Comparison of ENCODE assay signal across 15 mouse cellular contexts in the genomic region with DNA sequence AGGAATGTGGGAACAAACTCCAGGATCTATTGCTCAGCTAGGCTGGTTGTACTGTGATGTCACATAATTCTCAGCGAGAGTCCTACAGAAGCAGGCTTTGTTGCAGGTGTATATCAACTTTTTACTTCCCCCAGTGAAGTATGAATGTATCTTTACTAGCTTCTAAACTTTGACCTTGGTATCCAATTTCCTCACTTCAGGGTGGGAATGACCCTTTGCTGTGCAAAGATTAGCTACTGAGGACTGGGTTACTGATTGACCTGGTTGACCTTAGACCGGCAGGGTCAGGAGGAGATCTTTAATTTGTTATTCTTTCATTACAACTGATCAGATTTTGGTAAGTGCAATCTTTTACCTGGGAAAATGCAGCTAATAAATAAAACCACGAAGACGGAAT. TPM values are rescaled to one million over a fixed set of nuclear protein-coding genes. Genes with fewer than 3 reads are reported as not detected.
DNase-seq lines count a peak whose midpoint lies in the region; ATAC-seq and TF ChIP-seq lines count a peak whose summit lies in the region.
"Had no signal": no experiment of that assay in that cellular context is flagged by ENCODE, and none has a peak within 500 bp of the region (broad histone marks: within the 10 kb centered on the region; RNA-seq: fewer than 3 reads in every experiment).

No protein-coding gene starts in this region.

- peaks cover 21% of the 10 kb centered on the region for H3K36me3 ChIP-seq in liver, adult 2 months (ENCODE audit: control insufficient read depth, insufficient read depth, low read length)
- H3K36me3 ChIP-seq in kidney, adult 2 months (ENCODE audit: control insufficient read depth, insufficient read depth, low read length), result no peaks in the 10 kb centered on the region
- no peaks in the 10 kb centered on the region for H3K36me3 ChIP-seq in liver, embryonic 13.5 days
- no peaks in the 10 kb centered on the region for H3K36me3 ChIP-seq in stomach, postnatal 0 days (ENCODE audit: control insufficient read depth, insufficient read depth, low read length)
- H3K36me3 ChIP-seq: embryonic facial prominence, embryonic 12.5 days; heart, embryonic 10.5 days had no signal

- DNase-seq in liver, adult 2 months (ENCODE audit: extremely low read depth, low read depth, low spot score), result peak; percentile 98
- no peak for DNase-seq in liver
- peak; percentile 88 for DNase-seq in kidney, adult 2 months
- no peak for DNase-seq in liver, embryonic 13.5 days
- DNase-seq in stomach, postnatal 0 days (ENCODE audit: low spot score), result no peak
- DNase-seq in heart, postnatal 10 days, result no peak
- no peak for DNase-seq in lung, postnatal 14 days
- DNase-seq in right cerebral cortex, postnatal 10 days (ENCODE audit: low spot score in 2 of 2), result no peak
- DNase-seq: cerebellum, adult 8-10 months; lung, adult 2 months; thymus, adult 18-20 months had no signal

- no peaks in the 10 kb centered on the region for H3K27me3 ChIP-seq in liver, adult 2 months (ENCODE audit: control insufficient read depth, insufficient read depth, low read length)
- no peaks in the 10 kb centered on the region for H3K27me3 ChIP-seq in kidney, adult 2 months (replicated peaks; ENCODE audit: control insufficient read depth, insufficient read depth, low read length)
- no peaks in the 10 kb centered on the region for H3K27me3 ChIP-seq in liver, embryonic 13.5 days
- no peaks in the 10 kb centered on the region for H3K27me3 ChIP-seq in stomach, postnatal 0 days (ENCODE audit: control insufficient read depth, insufficient read depth, low read length)
- H3K27me3 ChIP-seq: embryonic facial prominence, embryonic 12.5 days; megakaryocyte, embryonic 14.5 days had no signal

- H3K9ac ChIP-seq in liver, adult 2 months (ENCODE audit: low read depth, low read length), result peak overlapping the region; percentile 77
- no peak overlapping the region for H3K9ac ChIP-seq in liver, embryonic 13.5 days
- H3K9ac ChIP-seq in stomach, postnatal 0 days (ENCODE audit: low read length), result no peak overlapping the region
- H3K9ac ChIP-seq: embryonic facial prominence, embryonic 12.5 days had no signal

- H3K79me2 ChIP-seq in liver, adult 2 months (ENCODE audit: control insufficient read depth, insufficient read depth, low read length), result peaks cover 4% of the 10 kb centered on the region; the same call in 1 of the 2 replicates

- no peak for TF ChIP-seq CTCF in liver, adult 2 months (IDR thresholded peaks at IDR 0.05; ENCODE audit: low read depth, low read length)
- no peak for TF ChIP-seq CTCF in kidney, adult 2 months (conservative IDR thresholded peaks at IDR 0.05; ENCODE audit: insufficient read depth, insufficient read length, low read depth, low read length)
- TF ChIP-seq CTCF in stomach, postnatal 0 days (IDR thresholded peaks at IDR 0.05; ENCODE audit: low read depth), result no peak

- ATAC-seq in liver, embryonic 13.5 days (ENCODE audit: low read depth), result peak; percentile 48; the same call in 1 of the 2 replicates
- peak; percentile 81 for ATAC-seq in stomach, postnatal 0 days (ENCODE audit: low FRiP score, low TSS enrichment)

- 12% methylated on average over 4 of the region's 4 CpGs for WGBS in liver, adult 2 months
- 35% methylated on average over 4 of the region's 4 CpGs for WGBS in kidney, adult 2 months
- WGBS in liver, embryonic 13.5 days (ENCODE audit: insufficient replicate concordance), result 59% methylated on average over 4 of the region's 4 CpGs
- 39% methylated on average over 4 of the region's 4 CpGs for WGBS in stomach, postnatal 0 days

- TF ChIP-seq EP300 in stomach, postnatal 0 days (optimal IDR thresholded peaks at IDR 0.05), result no peak

- intact Hi-C loops in heart, postnatal 10 days (cut with DNase I), result no loop called here

- TF ChIP-seq POLR2A in liver, adult 2 months (IDR thresholded peaks at IDR 0.05; ENCODE audit: extremely low read depth, insufficient read depth, low read length), result no peak
- TF ChIP-seq POLR2A in kidney, adult 2 months (IDR thresholded peaks at IDR 0.05; ENCODE audit: low read depth, low read length), result no peak

- H3K4me3 ChIP-seq in liver, adult 2 months (ENCODE audit: insufficient read depth, low read depth, low read length), result peak overlapping the region; percentile 86
- no peak overlapping the region for H3K4me3 ChIP-seq in kidney, adult 2 months (ENCODE audit: insufficient read depth, low read depth, low read length)
- H3K4me3 ChIP-seq in liver, embryonic 13.5 days (replicated peaks), result no peak overlapping the region
- no peak overlapping the region for H3K4me3 ChIP-seq in stomach, postnatal 0 days (ENCODE audit: low read depth, low read length)
- H3K4me3 ChIP-seq: embryonic facial prominence, embryonic 12.5 days; heart, embryonic 10.5 days had no signal

- H3K9me3 ChIP-seq in liver, embryonic 13.5 days (replicated peaks), result no peaks in the 10 kb centered on the region
- no peaks in the 10 kb centered on the region for H3K9me3 ChIP-seq in stomach, postnatal 0 days (ENCODE audit: control insufficient read depth, low read length)
- H3K9me3 ChIP-seq: embryonic facial prominence, embryonic 12.5 days; heart, embryonic 10.5 days; megakaryocyte, embryonic 14.5 days had no signal

- peaks cover 19% of the 10 kb centered on the region; the same call in 1 of the 2 replicates for H3K4me1 ChIP-seq in liver, adult 2 months (ENCODE audit: control insufficient read depth, insufficient read depth, low read length)
- H3K4me1 ChIP-seq in kidney, adult 2 months (ENCODE audit: control insufficient read depth, insufficient read depth, low read length), result peaks cover 9% of the 10 kb centered on the region; the same call in 1 of the 2 replicates
- H3K4me1 ChIP-seq in liver, embryonic 13.5 days (replicated peaks), result no peaks in the 10 kb centered on the region
- H3K4me1 ChIP-seq in stomach, postnatal 0 days (replicated peaks; ENCODE audit: control insufficient read depth, insufficient read depth), result no peaks in the 10 kb centered on the region
- H3K4me1 ChIP-seq: heart, embryonic 10.5 days; megakaryocyte, embryonic 14.5 days had no signal

- H3K4me2 ChIP-seq in liver, embryonic 13.5 days, result no peak overlapping the region; the same call in 1 of the 2 replicates
- no peak overlapping the region for H3K4me2 ChIP-seq in stomach, postnatal 0 days (replicated peaks; ENCODE audit: low read depth)
- H3K4me2 ChIP-seq: embryonic facial prominence, embryonic 12.5 days had no signal

- H3K27ac ChIP-seq in liver, adult 2 months (replicated peaks; ENCODE audit: insufficient read depth, low read depth, low read length), result peak overlapping the region; percentile 100
- 0 out of 2 replicates have a peak overlapping the region, but pooled peaks have one; percentile 38 for H3K27ac ChIP-seq in kidney, adult 2 months (ENCODE audit: insufficient read depth, low read depth, low read length)
- no peak overlapping the region for H3K27ac ChIP-seq in liver, embryonic 13.5 days
- no peak overlapping the region for H3K27ac ChIP-seq in stomach, postnatal 0 days (replicated peaks)
- H3K27ac ChIP-seq: embryonic facial prominence, embryonic 12.5 days; heart, embryonic 10.5 days had no signal

RNA-seq across cellular contexts. Expression of gene Kynu, which starts 0.8 kb away (rescaled TPM):
- total RNA-seq in liver, adult 2 months (2014; rRNA removed), result 130 and 154 TPM in 2 replicates
- 52.8 and 54.1 TPM in 2 replicates for polyA plus RNA-seq in liver, adult 2 months (2012; rRNA removed)
- polyA plus RNA-seq in kidney, adult 2 months (2012; rRNA removed), result 12.7 and 16.7 TPM in 2 replicates
- 1.1 and 1.3 TPM in 2 replicates for polyA plus RNA-seq in liver, embryonic 13.5 days (2015; fragmentation: Nextera tagmentation; extraction: Ambion mirVana)
- polyA plus RNA-seq in stomach, postnatal 0 days (2015; fragmentation: Nextera tagmentation; extraction: Ambion mirVana), result 6.2 and 7.0 TPM in 2 replicates
- total RNA-seq in heart, postnatal 10 days (2021), result under 1 TPM in 1 of 2 experiments, not detected in 1; 0.17 TPM
- polyA plus RNA-seq: C2C12 had no signal

Comparison
In these comparisons a context has a peak if more than half of its experiments do, and no peak if none do; other contexts are left out.
1. DNase-seq: peak in liver, adult 2 months (single experiment) and kidney, adult 2 months (single experiment); none in liver (single experiment), liver, embryonic 13.5 days (single experiment), stomach, postnatal 0 days (single experiment), heart, postnatal 10 days (0 of 2), lung, postnatal 14 days (single experiment) and right cerebral cortex, postnatal 10 days (0 of 2).
2. H3K27ac ChIP-seq: peak in liver, adult 2 months (single experiment) and kidney, adult 2 months (single experiment); none in liver, embryonic 13.5 days (single experiment) and stomach, postnatal 0 days (single experiment).